Mouse (Mus musculus) neural tube, embryonic 12.5 days (tissue): ENCODE measurements around the gene Serpini1. TPM values are rescaled to one million over a fixed set of nuclear protein-coding genes. Genes with fewer than 3 reads are reported as not detected.

ENCODE experiments used
- ATAC-seq: fragments of 200-750 bp; cut with Nextera tagmentation; 2 replicates; pipeline ENCODE4 v1.8.0; 2017; ENCODE audit warnings: low read depth, mild to moderate bottlenecking, moderate TSS enrichment, moderate library complexity; ENCODE audit not compliant: low FRiP score
- H3K27ac ChIP-seq: fragments of 300-500 bp; sonication (generic); 2 replicates; pipeline ENCODE4 v1.5.1; 2016
- H3K27me3 ChIP-seq: fragments of 300-500 bp; sonication (generic); replicated peaks from 2 replicates; pipeline ENCODE4 v1.6.1; 2016; ENCODE audit warnings: mild to moderate bottlenecking
- H3K36me3 ChIP-seq: fragments of 300-500 bp; sonication (generic); 2 replicates; pipeline ENCODE4 v1.6.1; 2016; ENCODE audit warnings: mild to moderate bottlenecking
- H3K4me1 ChIP-seq: fragments of 300-500 bp; sonication (generic); 2 replicates; pipeline ENCODE4 v1.6.1; 2016
- H3K4me2 ChIP-seq: fragments of 300-500 bp; sonication (generic); replicated peaks from 2 replicates; pipeline ENCODE4 v1.6.1; 2016; ENCODE audit warnings: mild to moderate bottlenecking
- H3K4me3 ChIP-seq: fragments of 300-500 bp; sonication (generic); 2 replicates; pipeline ENCODE4 v1.5.1; 2016
- H3K9ac ChIP-seq: fragments of 300-500 bp; sonication (generic); 2 replicates; pipeline ENCODE4 v1.6.1; 2016; ENCODE audit warnings: mild to moderate bottlenecking
- H3K9me3 ChIP-seq: fragments of 300-500 bp; sonication (generic); 2 replicates; pipeline ENCODE4 v1.6.1; 2016; ENCODE audit warnings: mild to moderate bottlenecking
- WGBS: fragments of 180-500 bp; shearing (Covaris S2); methylation state at CpG from one replicate; pipeline ENCODE4 v1.1.7; 2016; 5-methylcytosine and 5-hydroxymethylcytosine counted together
- polyA plus RNA-seq: library from polyadenylated mRNA; unstranded; fragments of >200 nt; fragmentation: Nextera tagmentation; extraction: Ambion mirVana; gene quantifications from 2 replicates; pipeline ENCODE4 v1.2.1, GENCODE M21; 2016

The Serpini1 gene
- polyA plus RNA-seq, 1 experiment from 2014 or later = 84.9 TPM

- Histone ChIP-seq H3K4me3 (no peak overlapping the region), H3K36me3 (no peaks in the 10 kb centered on the region), H3K4me2 (no peak overlapping the region), H3K9me3 (no peaks in the 10 kb centered on the region), H3K9ac (no peak overlapping the region), H3K27me3 (no peaks in the 10 kb centered on the region), H3K4me1 (no peaks in the 10 kb centered on the region), H3K27ac (no peak overlapping the region)
- 91% methylated on average over 2 of the region's 2 CpGs for whole genome bisulfite sequencing
- no peak for ATAC-seq
Observed at GRCm38 (mm10) chr3:75574074-75574473, 16.7 kb downstream of the Serpini1 start.

GRCm38 (mm10) chr3:75575582-75575981 is 18.2 kb downstream of the Serpini1 start:
- H3K9me3 ChIP-seq = no peaks in the 10 kb centered on the region
- no peaks in the 10 kb centered on the region for H3K27me3 ChIP-seq
- H3K9ac ChIP-seq = no peak overlapping the region
- no peak for ATAC-seq
- H3K4me2 ChIP-seq = no peak overlapping the region
- no peak overlapping the region for H3K4me3 ChIP-seq
- H3K4me1 ChIP-seq = no peaks in the 10 kb centered on the region
- H3K27ac ChIP-seq = no peak overlapping the region
- WGBS = 90% methylated on average over 1 of the region's 1 CpGs
- H3K36me3 ChIP-seq = no peaks in the 10 kb centered on the region

- H3K4me1 ChIP-seq = no peaks in the 10 kb centered on the region
- ATAC-seq = peak; percentile 41; the same call in 1 of the 2 replicates
- WGBS = 57% methylated on average over 4 of the region's 4 CpGs
- H3K9ac ChIP-seq = no peak overlapping the region
- H3K27ac ChIP-seq = no peak overlapping the region
- no peaks in the 10 kb centered on the region for H3K36me3 ChIP-seq
- no peak overlapping the region for H3K4me2 ChIP-seq
- H3K9me3 ChIP-seq = no peaks in the 10 kb centered on the region
- no peaks in the 10 kb centered on the region for H3K27me3 ChIP-seq
- H3K4me3 ChIP-seq = no peak overlapping the region
Observed at GRCm38 (mm10) chr3:75579352-75579751, 22.0 kb downstream of the Serpini1 start.

GRCm38 (mm10) chr3:75583293-75583692 is 25.9 kb downstream of the Serpini1 start:
- Histone ChIP-seq H3K36me3 (no peaks in the 10 kb centered on the region), H3K4me3 (no peak overlapping the region), H3K27ac (no peak overlapping the region), H3K9me3 (no peaks in the 10 kb centered on the region), H3K27me3 (no peaks in the 10 kb centered on the region), H3K4me1 (no peaks in the 10 kb centered on the region), H3K4me2 (no peak overlapping the region), H3K9ac (no peak overlapping the region)
- WGBS = 99% methylated on average over 3 of the region's 3 CpGs
- ATAC-seq = no peak

- no peak overlapping the region for H3K27ac ChIP-seq
- H3K27me3 ChIP-seq = no peaks in the 10 kb centered on the region
- no peak overlapping the region for H3K9ac ChIP-seq
- no peaks in the 10 kb centered on the region for H3K9me3 ChIP-seq
- no peaks in the 10 kb centered on the region for H3K4me1 ChIP-seq
- no peak overlapping the region for H3K4me3 ChIP-seq
- 89% methylated on average over 4 of the region's 4 CpGs for WGBS
- no peaks in the 10 kb centered on the region for H3K36me3 ChIP-seq
- no peak for ATAC-seq
- H3K4me2 ChIP-seq = no peak overlapping the region
Observed at GRCm38 (mm10) chr3:75584898-75585297, 27.6 kb downstream of the Serpini1 start.

- no peaks in the 10 kb centered on the region for H3K36me3 ChIP-seq
- H3K27me3 ChIP-seq = no peaks in the 10 kb centered on the region
- H3K9ac ChIP-seq = no peak overlapping the region
- H3K4me3 ChIP-seq = no peak overlapping the region
- no peaks in the 10 kb centered on the region for H3K4me1 ChIP-seq
- 87% methylated on average over 7 of the region's 7 CpGs for WGBS
- H3K27ac ChIP-seq = no peak overlapping the region
- H3K4me2 ChIP-seq = no peak overlapping the region
- no peaks in the 10 kb centered on the region for H3K9me3 ChIP-seq
- ATAC-seq = no peak
Observed at GRCm38 (mm10) chr3:75611019-75611418, 53.7 kb downstream of the Serpini1 start.

- 88% methylated on average over 2 of the region's 2 CpGs for WGBS
Observed at GRCm38 (mm10) chr3:75624627-75625026, 67.3 kb downstream of the Serpini1 start.

GRCm38 (mm10) chr3:75630988-75631615 is 73.8 kb downstream of the Serpini1 start:
- no peak overlapping the region for H3K4me3 ChIP-seq
- H3K9ac ChIP-seq = no peak overlapping the region
- no peak for ATAC-seq
- H3K27ac ChIP-seq = no peak overlapping the region
- H3K27me3 ChIP-seq = no peaks in the 10 kb centered on the region
- no peaks in the 10 kb centered on the region for H3K9me3 ChIP-seq
- 70% methylated on average over 4 of the region's 4 CpGs for WGBS
- no peaks in the 10 kb centered on the region for H3K36me3 ChIP-seq
- H3K4me2 ChIP-seq = no peak overlapping the region
- 0 out of 2 replicates have a peak, but pooled peaks cover 6% of the 10 kb centered on the region for H3K4me1 ChIP-seq

More at GRCm38 (mm10) chr3:75624627-75625026, 67.3 kb downstream of the Serpini1 start:
- Histone ChIP-seq H3K9me3 (no peaks in the 10 kb centered on the region), H3K4me3 (no peak overlapping the region), H3K4me1 (no peaks in the 10 kb centered on the region), H3K36me3 (no peaks in the 10 kb centered on the region), H3K27me3 (no peaks in the 10 kb centered on the region), H3K27ac (no peak overlapping the region), H3K4me2 (no peak overlapping the region), H3K9ac (no peak overlapping the region)
- no peak for ATAC-seq

GRCm38 (mm10) chr3:75633221-75633620 is 75.9 kb downstream of the Serpini1 start:
- ATAC-seq = peak; percentile 48
- WGBS = 82% methylated on average over 1 of the region's 1 CpGs
- Histone ChIP-seq H3K9me3 (no peaks in the 10 kb centered on the region), H3K27ac (no peak overlapping the region), H3K9ac (no peak overlapping the region), H3K4me1 (0 out of 2 replicates have a peak, but pooled peaks cover 6% of the 10 kb centered on the region), H3K4me2 (no peak overlapping the region), H3K27me3 (no peaks in the 10 kb centered on the region), H3K4me3 (no peak overlapping the region), H3K36me3 (no peaks in the 10 kb centered on the region)

GRCm38 (mm10) chr3:75633635-75634034 is 76.3 kb downstream of the Serpini1 start:
- no peaks in the 10 kb centered on the region for H3K9me3 ChIP-seq
- no peaks in the 10 kb centered on the region for H3K36me3 ChIP-seq
- no peak overlapping the region for H3K4me3 ChIP-seq
- 35% methylated on average over 4 of the region's 4 CpGs for WGBS
- no peak overlapping the region for H3K4me2 ChIP-seq
- ATAC-seq = peak; percentile 73
- H3K9ac ChIP-seq = no peak overlapping the region
- H3K27me3 ChIP-seq = no peaks in the 10 kb centered on the region
- H3K4me1 ChIP-seq = 0 out of 2 replicates have a peak, but pooled peaks cover 6% of the 10 kb centered on the region
- H3K27ac ChIP-seq = no peak overlapping the region

- Histone ChIP-seq H3K9ac (no peak overlapping the region), H3K27ac (no peak overlapping the region), H3K4me1 (0 out of 2 replicates have a peak, but pooled peaks cover 6% of the 10 kb centered on the region), H3K4me3 (no peak overlapping the region), H3K36me3 (no peaks in the 10 kb centered on the region), H3K27me3 (no peaks in the 10 kb centered on the region), H3K9me3 (no peaks in the 10 kb centered on the region), H3K4me2 (no peak overlapping the region)
- ATAC-seq = no peak
- 70% methylated on average over 1 of the region's 1 CpGs for WGBS
Observed at GRCm38 (mm10) chr3:75635648-75636047, 78.3 kb downstream of the Serpini1 start.

- no peak overlapping the region for H3K27ac ChIP-seq
- H3K27me3 ChIP-seq = no peaks in the 10 kb centered on the region
- no peaks in the 10 kb centered on the region for H3K4me1 ChIP-seq
- no peak overlapping the region for H3K9ac ChIP-seq
- ATAC-seq = no peak
- H3K36me3 ChIP-seq = no peaks in the 10 kb centered on the region
- H3K9me3 ChIP-seq = no peaks in the 10 kb centered on the region
- H3K4me2 ChIP-seq = no peak overlapping the region
- WGBS = 69% methylated on average over 1 of the region's 1 CpGs
- H3K4me3 ChIP-seq = no peak overlapping the region
Observed at GRCm38 (mm10) chr3:75639546-75639945, 82.2 kb downstream of the Serpini1 start.

GRCm38 (mm10) chr3:75647542-75647941 is 90.2 kb downstream of the Serpini1 start:
- ATAC-seq = no peak
- H3K27me3 ChIP-seq = no peaks in the 10 kb centered on the region
- no peak overlapping the region for H3K9ac ChIP-seq
- H3K4me1 ChIP-seq = no peaks in the 10 kb centered on the region
- no peak overlapping the region for H3K27ac ChIP-seq
- no peak overlapping the region for H3K4me3 ChIP-seq
- no peaks in the 10 kb centered on the region for H3K9me3 ChIP-seq
- H3K4me2 ChIP-seq = no peak overlapping the region
- H3K36me3 ChIP-seq = no peaks in the 10 kb centered on the region
